Mouse (Mus musculus): ENCODE results near the gene Cdsn.

DNA sequence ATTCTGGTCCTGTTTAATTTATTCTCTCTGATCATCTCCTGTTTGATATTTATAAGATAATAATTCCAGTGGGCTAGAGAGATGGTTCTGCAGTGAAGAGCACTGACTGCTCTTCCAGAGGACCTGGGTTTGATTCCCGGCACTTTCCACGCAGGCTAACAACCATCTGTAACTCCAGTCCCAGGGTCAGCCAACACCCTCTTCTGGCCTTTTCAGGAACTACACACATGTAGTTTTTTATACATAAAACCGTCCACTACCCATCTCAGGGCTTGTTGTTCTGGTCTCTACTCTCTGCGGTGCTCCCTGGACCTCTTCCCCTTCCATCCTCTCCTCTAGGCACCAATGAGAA lies 1.8 kb upstream of the Cdsn start:
- TF ChIP-seq GATA1 (IDR thresholded peaks at IDR 0.05; ENCODE audit: borderline replicate concordance, low read length) (no peak), FLI1 (IDR thresholded peaks at IDR 0.05; ENCODE audit: low read length) (no peak)
